Mouse (Mus musculus) stomach, postnatal 0 days (tissue): ENCODE data around the gene Lpin2.

ENCODE experiments used
- CTCF ChIP-seq: IDR thresholded peaks from 2 replicates; pipeline ENCODE4 v1.5.1; 2016; ENCODE audit warnings: antibody characterized with exemption, low read depth, mild to moderate bottlenecking, moderate library complexity
- EP300 ChIP-seq: optimal IDR thresholded peaks from 2 replicates; pipeline ENCODE3; 2016; ENCODE audit warnings: antibody characterized with exemption

DNA sequence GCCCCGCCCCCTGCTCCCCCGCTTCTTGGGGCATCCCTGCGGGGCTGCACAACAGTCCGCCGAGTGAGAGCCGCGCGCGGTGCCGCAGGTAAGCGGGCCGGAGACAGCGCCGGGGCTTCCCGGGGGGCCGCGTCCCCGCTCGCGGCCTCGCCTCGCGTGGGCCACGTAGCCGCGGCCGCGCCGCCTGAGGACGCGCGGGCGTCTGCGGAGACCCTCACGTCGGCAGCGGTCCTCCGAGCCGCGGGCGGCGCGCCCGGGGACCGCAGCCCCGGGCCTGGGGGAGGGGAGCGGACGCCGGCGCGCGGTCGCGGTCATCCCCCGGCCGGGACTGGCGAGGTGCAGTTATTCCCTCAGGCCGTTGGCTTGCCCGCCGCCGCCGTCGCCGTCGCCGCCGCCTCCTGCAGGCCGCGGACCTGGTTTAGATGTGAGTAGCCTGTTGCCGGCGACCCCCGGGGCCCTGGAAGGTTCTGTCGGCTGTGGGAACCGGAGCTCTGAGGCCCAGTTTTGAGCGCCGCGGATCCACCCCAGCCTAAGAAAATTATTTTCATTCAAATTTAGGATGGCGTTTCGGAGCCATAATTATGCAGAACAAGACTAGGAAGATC lies 1.4 kb downstream of the Lpin2 start:
- TF ChIP-seq CTCF (no peak), EP300 (no peak)
